Mouse (Mus musculus) stomach, postnatal 0 days (tissue): ENCODE data around the gene Flcn.

Experiments
- CTCF ChIP-seq: IDR thresholded peaks from 2 replicates; pipeline ENCODE4 v1.5.1; 2016; ENCODE audit warnings: antibody characterized with exemption, low read depth, mild to moderate bottlenecking, moderate library complexity
- EP300 ChIP-seq: optimal IDR thresholded peaks from 2 replicates; pipeline ENCODE3; 2016; ENCODE audit warnings: antibody characterized with exemption

GRCm38 (mm10) chr11:59769738-59770137 lies 40.1 kb downstream of the Flcn start:
- TF ChIP-seq CTCF (no peak), EP300 (no peak)
